Mouse (Mus musculus) embryo, embryonic 10 days (tissue): ENCODE data around the gene Ptgfrn.
A peak's percentile ranks its signal among the peaks of the same experiment; 100 is the strongest.

Experiments used
- DNase-seq: peaks from one replicate; pipeline ENCODE4 v3.0.0-alpha.2; 2015; ENCODE audit warnings: low spot score

Ptgfrn gene

DNA sequence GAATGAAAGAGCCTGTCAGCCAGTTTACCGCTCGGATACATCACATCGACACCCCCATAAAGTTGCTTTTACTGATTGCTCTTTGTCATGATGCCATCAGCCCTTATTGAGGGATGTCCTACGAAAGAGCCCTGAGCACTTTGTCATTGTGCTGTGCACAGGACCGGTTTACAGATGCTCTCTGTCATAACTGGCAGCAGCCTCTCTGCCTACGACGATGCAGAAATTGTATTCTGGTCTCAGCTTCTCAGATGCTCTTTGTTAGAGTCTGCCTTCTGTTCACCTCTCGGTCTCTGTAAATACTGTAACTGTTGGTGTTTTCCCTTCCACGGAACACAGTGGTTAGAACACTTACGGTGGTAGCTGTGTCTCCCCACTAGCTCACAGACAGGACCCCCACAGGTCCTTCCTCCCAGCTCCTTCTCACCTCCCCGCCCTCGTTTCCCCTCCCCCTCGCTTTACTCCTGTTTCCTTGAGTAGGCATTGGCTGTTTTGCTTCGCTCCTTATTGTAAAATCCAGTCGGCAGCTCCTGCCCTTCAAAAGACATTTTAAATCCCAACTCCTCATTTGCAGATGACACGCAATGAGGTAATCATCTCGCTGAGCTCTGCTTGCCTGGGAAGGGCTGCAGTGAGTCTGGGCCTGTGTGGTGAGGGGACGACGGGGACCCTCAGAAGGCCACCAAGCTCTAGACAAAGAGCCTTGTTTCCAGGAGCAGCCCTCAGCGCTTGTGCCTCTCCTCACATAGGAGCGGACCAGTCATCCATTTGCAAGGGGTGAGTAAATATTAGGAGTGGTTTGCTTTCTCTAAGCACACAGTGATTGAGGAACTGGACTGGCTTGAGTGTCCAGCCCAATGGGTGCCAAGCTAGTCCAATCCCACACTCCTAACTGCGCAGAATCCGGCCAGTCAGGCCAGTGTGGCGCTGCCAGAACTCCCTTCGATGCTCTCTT, 6.6 kb upstream of the Ptgfrn start:
- no peak for DNase-seq

DNA sequence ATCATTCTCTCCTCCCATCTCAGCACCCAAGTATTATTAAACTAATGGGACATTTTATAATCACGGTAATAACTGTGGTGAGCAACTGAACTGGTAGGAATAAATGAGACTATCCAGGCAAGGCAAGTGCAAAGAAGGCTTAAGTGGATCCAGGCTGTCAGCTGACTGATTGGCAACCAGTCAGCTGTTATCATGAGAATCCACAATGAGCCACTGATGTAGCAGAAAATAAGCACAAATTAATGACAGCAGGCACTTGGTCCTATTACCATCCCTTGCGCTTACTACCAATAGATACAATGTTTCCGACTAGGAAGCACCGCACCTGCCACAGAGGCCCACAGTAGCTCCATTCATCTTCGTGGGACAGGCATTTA, 2.4 kb upstream of the Ptgfrn start:
- no peak for DNase-seq

DNA sequence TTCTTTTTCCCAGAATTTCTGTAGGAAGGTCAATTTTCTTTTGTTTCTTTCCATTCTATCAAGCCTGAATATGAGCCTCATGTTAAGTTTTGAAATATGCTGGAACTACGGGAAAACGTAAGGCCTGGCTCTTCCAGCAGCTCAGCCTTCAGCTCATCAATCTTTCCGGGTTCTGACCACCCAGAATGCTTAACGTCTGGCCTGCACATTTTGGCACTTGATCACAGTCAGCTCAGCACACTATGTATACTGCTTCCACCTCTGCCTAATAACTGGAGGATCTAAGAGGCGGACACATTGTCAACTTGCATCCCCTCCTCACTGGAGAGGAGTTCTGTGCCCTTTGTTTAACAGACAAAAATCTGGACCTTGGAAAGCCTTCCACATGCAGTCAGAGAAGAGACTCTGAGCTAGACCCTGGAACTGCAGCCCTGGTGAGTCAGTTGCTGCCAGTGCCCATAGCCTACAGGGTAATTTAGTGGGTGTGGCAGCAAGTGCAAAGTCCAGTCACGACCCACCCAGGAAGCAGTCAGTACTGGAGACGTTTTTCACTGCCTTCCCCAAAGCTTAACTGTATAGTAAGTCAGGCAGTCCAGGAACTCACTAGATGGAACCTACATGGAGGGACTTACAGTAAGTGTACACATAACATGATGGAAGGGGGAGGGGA, 1.9 kb upstream of the Ptgfrn start:
- peak; percentile 63 for DNase-seq

DNA sequence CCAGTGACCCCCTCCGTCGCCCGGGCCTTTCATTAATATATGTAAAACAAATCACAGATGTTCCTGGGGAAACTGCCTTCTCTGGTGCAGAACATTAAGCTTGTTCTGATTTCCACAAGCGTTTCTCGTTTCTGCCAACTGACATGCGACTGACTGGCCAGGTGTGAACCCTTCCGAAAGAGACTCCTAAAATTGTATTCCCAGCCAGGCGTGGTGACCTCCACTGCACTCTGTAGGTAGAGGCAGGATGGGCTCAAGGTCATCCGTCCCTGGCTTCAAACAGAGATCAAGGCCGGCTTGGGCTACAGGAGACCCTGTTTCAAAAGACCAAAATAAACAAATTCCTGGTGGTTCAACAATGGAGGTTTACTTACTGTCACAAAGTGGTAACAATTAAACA, 1.2 kb upstream of the Ptgfrn start:
- DNase-seq: no peak

DNA sequence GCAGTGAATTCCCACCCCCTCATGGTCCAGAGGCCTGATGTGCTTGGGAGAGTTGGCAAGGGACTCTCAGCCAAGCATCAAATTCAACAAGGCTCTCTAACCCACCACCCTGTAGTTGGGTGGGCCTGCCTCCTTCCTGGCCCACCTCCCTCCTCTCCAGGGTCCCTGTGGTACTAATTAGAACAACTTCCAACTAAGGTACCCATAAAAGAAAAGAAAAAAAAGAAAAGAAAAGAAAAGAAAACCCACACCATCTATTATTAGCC, 693 bp upstream of the Ptgfrn start:
- no peak for DNase-seq

DNA sequence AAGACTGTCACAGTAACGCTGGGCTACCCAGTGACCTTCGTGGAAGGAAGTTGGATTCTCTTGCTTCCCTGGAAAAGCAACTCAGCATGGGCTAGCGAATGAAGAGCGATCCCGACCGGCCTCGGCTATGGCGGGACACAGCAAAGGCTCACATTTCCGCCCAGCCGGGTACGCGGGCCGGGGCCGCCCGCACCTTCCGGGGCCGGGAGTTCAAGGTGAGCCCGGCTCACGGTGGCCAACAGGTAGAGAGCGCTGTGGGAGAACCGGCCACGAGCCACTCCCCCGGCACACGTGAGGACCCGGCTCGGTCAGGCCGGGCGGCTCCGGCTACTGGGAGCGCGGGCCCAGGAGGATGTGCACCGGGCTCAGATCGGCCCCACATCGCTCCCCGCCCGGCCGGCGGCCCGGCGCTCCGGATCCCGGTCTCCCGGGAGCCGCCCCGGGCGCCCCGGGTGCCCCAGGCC, 488 bp downstream of the Ptgfrn start:
- DNase-seq: peak; percentile 64

DNA sequence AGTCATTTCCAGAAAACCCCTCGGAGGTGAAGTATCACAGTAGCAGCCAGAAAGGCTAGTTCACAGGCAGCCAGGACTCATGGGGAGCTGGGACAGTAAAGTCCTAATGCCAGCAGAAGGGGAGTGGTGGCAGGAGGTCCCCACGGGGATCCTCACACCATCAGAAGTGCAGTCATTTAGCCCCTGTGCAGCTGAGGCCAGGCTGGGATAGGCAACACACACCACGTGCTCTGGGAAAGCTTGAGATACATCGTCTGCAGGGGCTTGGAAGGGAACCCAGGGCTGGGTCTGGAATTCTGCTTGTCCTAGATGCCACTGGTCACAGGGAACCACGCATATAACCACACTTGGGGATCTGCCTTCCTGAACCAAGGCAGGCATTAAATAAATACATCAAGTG, 1.2 kb downstream of the Ptgfrn start:
- peak; percentile 32 for DNase-seq

DNA sequence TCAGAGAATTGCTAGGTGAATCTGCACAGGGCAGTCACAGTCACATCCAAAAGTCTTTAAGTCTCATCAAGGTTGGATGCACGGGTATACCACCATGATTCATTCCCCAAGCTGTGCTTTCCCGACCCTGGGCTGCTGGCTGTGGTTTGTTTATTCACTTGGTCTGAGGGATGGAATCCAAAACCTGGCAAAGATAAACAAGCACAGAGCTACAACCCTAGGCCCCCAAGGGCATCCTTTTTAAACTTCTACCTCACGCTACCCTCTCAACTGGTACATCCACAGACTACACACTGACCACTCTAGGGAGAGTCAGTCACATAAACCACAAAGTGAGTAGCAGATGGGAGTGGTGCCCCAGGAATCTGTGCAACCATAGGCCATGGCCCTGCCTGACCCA, 1.8 kb downstream of the Ptgfrn start:
- no peak for DNase-seq

DNA sequence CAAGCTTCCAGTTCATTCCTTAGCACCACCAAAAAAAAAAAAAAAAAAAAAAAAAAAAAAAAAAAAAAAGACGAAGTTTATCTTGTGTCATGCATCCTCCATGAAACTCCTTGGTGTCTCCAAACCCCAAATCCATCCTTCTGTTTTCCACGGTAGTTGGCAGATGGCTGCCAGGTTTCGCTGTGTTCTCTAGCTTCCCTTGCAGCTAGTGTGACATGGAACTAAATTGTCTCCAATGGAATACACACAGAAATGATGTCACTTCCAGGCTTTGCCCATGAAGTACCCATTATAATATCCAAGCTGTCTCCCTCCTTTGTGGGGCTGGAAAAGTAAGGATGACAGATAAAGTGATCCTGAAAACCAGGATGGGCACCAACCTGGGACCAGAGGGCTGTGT, 3.8 kb downstream of the Ptgfrn start:
- no peak for DNase-seq

DNA sequence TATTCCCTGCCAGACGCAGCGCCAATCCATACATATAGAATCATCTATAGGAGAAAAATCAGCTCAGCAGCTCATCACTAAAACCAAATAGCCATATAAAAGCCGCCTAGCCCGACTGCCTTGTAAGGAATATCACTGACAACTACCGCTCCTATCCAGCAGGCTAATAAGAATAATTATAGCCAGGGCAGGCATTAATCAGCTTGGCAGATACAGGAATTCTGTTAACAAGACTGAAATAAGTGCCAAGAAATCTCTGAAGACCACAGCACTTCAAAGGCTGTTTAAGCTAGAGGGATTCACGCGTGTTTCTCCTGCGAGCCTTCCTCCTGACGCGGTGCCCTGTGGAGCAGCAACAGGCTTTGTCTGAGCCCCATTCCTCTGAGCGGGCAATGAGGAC, 4.6 kb downstream of the Ptgfrn start:
- DNase-seq: no peak

DNA sequence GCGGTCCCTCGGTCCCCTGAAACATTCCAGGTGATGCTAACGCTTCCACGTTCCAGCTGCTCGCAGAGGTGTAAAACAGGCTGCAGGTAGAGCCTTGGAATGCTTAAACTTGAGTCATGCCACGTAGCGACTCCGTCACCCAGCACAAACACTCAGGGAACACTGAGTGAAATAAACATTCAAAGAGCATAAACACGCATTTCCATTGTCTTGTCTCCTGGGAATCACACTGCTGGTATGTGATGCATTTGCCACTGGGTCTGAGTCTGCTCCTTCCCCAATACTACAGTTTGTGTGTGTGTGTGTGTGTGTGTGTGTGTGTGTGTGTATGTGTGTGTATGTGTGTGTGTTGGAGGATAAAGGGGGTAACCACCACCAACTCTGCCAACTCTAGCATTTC, 5.2 kb downstream of the Ptgfrn start:
- DNase-seq: no peak

DNA sequence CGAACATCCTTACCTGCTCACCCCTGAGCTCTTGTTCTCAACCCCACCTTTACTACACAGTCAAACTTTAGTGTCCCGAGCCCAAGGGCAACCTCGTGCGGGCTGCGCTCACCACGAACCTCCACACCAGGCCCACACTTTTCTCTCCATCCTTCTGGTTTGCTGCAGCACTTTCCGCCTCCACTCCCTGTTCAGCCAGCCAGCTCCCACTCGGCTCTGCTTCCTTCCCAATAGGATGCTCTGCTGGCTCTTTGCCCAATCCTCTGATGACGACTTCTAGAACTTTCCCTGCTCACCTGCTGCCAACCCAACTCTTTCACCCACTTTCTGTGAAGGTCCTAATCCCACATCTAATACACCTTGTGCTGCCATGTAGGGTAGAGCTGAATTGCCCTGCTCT, 6.3 kb downstream of the Ptgfrn start:
- DNase-seq: no peak

DNA sequence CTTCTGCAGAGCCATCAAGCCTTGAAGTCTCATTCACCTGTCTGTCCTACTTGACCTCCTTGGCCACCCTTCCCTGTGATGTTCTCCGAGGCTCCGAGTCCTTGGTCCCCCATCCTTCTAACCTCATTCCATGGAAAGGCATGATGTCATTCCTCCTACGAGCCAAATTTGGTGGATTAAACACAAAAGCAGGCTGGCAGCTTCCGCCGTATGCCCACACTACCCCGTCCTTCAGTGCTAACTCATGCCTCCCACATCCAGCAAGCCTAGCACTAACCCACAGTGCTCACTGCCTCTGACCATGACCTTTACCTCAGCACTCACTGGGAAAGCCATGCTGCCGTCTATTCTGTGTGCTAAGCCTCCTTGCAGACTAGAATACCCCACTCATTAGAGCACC, 8.0 kb downstream of the Ptgfrn start:
- no peak for DNase-seq

DNA sequence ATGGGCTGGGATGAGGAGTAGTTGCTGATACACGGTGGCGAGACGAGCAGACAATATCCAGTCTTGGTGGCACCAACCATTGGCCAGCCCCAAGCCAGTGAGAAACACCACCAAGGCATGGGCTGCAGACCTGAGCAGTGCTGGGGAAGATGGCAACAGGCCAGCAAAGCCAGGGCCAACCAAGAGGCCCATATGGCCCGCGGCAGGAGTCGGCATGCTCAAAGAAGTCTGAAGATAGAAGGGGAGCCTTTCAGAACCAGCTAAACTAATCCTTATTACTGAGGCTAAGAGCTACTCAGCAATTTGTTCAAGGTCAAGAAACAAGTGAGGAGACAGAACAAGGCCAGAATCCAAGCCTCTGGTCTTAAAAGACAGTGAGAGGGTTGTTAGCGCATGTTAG, 8.9 kb downstream of the Ptgfrn start:
- DNase-seq: no peak

DNA sequence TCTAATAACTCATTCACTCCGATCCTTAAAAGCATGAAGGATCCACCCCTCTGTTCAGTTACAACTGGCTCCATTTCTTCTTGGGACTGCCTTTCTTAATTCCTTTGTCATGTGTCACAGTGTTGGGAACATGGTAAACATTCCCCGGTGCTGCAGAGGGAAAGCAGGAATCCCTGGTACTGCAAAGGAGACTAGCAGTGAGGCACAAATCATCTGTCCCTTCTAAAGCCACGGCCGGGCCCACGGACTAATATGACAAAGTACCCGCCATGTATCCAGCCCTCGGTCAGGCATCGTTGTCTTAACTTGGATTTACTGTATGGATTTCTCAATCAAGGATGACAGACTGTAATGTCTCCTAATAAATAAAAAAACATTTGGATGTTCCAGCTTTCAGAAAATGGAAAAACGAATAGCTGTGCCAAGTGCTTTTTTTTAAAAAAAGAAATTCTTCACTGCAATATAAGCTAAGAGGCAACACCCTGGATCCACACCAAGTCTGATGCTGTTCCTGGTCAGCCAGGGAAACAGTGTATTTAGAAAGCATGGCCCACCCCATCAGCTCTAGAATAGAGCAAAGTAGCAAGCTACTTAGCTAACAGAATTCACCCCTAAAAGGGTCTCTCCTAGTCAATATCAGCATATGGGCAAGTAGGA, 10.2 kb downstream of the Ptgfrn start:
- no peak for DNase-seq

DNA sequence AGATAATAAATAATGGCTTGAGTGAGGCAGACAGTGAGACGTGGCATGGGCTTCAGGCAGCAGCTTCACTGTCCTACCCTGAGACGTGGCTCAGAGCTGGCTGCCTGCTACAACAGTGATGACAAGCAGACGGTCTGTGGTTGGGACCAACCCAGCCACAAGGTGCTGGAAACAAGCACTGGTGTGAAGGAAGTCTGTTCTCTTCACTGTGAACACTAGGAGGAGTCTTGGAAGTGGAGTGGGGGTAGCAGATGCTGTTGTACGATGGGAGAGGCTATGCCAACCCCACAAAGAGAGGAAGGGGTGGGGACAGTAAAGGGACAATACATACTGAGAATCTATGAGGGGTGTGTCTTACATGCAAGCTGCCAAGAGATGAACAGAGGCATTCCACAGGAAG, 12.0 kb downstream of the Ptgfrn start:
- no peak for DNase-seq

DNA sequence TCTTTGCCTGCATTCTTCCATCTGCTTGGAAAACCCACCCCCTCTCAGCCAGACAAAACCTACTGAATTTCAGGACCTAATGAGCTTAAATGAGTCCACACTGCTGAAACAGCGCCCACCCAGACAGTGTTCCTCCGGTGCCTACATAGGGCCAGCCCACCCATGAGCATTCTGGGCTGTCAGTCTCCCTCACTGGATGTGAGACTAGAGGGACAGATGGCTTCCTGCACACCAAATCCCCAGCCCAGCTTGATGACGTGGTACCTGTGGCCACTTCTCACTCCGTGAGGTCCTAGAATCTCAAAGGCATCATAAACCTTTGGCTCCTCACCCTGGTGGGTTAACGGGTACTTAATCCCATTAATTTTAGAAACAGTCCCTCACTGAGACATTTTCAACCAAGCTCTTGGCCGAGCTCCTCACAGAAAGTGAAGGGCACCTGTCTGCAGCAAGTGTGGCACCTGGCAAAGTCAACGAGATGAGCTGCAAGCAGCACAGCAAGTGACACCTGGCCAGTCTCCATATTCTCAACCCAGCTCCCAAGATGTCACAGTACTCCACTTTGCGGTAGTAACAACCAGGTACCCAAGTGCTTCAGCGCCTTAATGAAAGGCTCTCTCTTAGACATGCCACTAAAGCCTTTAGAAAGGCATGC, 12.8 kb downstream of the Ptgfrn start:
- no peak for DNase-seq

DNA sequence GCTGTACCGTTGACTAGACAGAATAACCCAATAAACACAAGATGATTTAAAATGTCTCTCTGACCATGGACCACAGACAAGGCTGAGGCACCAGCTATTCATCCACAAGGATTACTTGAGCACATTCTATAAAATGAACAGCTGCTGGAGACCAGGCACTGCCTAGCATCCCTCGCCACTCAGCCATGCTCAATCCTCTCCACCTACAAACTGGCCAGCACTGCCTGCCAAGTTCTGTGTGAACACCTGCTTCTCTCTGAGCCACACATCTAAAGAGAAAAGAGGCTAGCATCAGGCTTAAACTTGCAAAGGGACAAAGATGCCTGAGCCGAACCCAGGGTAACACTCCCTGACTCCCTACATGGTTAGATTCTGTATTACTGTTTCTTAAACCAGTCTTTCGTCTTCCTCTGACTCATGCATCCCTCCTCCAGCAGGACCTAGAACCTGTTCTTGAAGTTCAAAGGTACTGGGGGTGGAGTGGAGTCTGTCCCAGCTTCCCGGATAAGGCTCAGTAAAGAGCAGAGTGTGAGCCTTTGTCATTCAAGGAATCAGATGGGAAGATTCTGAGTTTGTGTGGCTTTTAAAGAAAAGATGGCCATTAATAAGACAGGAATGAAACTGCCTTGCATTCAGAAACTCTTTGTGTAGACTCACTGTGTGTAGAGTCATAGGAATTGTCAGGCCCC, 14.2 kb downstream of the Ptgfrn start:
- no peak for DNase-seq

DNA sequence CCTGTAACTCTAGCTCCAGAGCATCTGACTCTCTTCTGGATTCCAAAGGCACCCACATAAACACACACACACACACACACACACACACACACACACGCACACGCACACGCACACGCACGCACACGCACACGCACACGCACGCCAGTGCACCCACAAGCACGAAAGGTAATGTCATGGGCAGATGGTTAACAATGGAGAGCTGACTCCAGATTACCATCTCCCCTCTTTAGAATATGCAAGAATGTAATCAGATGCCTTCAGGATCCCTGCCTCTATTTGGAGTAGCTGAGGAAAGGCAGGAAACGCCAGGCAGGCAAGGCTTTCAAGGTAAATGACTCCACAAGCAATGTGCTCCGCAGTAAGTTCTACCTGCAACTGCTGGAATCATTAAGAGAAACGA, 17.9 kb downstream of the Ptgfrn start:
- DNase-seq: no peak

DNA sequence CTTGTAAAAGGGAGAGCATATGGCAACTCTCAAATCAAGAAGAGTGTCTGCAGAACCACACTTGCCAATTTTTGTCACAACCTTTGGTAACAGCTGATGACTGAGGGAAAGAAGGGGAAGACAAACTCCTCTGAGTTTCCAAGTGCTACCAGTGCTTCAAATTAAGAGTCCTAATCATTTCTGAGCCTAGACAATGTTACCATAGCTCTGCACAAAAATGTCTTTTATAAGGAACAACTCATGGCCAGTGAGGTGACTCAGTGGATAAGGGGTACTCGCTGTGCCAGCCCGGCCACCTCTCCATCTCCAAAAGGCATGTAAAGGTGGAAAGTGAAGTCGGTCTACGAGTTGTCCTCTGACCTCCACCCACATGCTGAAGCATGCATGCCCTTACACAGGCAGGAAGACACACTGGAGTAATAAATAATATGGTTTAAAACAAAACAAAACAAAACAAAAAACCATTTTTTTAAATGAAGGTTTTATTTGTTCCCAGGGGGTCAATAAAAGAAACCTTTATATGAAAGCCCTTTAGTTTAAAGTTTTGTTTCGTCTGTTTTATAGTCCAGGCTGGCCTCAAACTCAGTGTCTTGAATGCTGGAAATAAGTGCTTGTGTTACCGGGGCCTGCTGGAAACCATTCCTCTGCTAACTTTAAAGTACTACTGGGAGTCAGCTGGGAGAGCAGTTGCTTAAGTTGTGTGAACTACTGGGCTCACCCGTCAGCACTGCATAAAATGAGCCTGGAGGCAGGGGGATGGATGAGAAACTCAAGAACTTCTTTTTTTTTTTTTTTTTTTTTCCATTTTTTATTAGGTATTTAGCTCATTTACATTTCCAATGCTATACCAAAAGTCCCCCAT, 23.3 kb downstream of the Ptgfrn start:
- no peak for DNase-seq

DNA sequence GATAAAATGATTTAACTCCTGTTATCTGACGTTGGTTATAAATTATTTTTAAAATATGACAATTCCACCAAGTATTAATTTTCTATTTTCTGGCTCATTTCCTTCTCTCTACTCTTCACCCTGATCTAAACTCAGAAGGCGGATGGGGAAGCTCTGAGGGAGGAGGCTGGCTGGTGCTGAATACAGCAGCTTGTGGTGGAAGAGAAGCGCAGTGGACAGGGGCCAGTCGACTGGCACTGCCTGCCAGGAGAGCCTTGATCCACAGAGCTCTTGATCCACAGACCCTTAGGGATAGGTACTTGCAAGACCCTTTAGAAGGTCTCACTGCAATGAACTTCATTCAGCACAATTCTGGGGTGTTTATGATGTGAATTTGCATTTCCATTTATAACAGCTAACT, 29.2 kb downstream of the Ptgfrn start:
- DNase-seq: no peak
